Mouse (Mus musculus) liver, adult (tissue): ENCODE measurements around the gene Slc19a3.
"Not testable (repeated sequence)": the region's sequence is repeated elsewhere in the genome, so short reads cannot be mapped to it uniquely, and the experiment has no call there.

Experiments
- GATA4 ChIP-seq: IDR thresholded peaks from 2 replicates; pipeline ENCODE4 v1.6.1; 2014; ENCODE audit warnings: mild to moderate bottlenecking, low read length; ENCODE audit not compliant: insufficient replicate concordance

Slc19a3 gene

DNA sequence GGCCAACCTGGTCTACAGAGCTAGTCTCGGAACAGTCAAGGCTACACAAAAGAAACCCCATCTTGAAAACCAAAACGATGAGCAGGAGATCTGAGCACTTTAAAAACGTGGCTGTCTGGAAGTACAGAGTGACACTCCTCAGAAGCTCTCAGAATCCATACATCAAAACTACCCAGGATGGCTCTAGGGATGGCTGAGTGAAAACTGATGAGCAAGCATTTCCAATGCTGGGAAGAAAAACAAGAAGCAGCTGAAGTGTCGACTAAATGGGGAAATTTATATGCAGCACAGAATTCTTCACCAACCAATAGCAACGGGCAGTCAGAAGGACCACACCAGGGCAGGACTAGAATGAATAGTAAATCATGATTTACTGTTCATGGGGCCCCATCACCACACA is 3.7 kb downstream of the Slc19a3 start:
- no peak for TF ChIP-seq GATA4

DNA sequence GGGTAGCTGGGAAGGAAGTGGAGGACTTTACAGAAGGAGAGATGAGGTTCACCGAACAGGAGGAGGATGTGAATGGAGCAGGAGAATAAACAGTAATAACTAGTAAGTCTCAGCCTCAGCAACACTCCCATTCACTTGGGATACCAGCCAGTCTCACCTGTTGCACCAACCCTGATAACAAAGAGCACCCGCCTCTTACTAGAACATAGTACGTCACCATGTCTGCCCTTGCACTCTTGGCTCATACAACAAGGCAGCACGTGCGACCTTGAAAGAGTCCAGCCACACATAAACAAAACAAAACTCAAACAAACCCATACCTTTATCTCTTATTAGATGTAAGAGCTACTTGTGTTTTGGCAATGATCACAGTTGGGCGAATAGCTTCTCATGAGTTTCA is 5.7 kb downstream of the Slc19a3 start:
- no peak for TF ChIP-seq GATA4

- TF ChIP-seq GATA4 = no peak
Observed at GRCm38 (mm10) chr1:83031950-83032349, 6.3 kb downstream of the Slc19a3 start.

DNA sequence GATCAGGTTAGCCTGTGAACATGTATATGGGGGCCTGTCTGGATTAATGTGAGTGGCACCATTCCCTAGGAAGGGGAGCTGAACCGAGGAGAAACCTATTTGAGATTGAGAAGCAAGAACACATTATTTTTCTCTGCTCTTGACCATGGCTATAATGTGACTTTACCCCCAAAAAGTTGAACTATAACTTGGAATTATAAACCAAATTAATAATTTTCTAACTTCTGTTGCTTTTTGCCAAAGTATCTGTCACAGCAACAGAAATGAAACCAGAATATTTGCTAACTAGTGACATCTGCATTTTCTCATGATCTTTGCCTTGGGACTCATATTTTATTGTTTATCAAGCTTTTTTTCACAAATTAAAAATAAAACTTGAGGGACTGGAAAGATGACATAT is 21.7 kb downstream of the Slc19a3 start:
- TF ChIP-seq GATA4 = no peak

- TF ChIP-seq GATA4 = no peak
Observed at GRCm38 (mm10) chr1:83015329-83015879, 22.8 kb downstream of the Slc19a3 start.

- TF ChIP-seq GATA4 = no peak
Observed at GRCm38 (mm10) chr1:83014477-83014876, 23.8 kb downstream of the Slc19a3 start.

DNA sequence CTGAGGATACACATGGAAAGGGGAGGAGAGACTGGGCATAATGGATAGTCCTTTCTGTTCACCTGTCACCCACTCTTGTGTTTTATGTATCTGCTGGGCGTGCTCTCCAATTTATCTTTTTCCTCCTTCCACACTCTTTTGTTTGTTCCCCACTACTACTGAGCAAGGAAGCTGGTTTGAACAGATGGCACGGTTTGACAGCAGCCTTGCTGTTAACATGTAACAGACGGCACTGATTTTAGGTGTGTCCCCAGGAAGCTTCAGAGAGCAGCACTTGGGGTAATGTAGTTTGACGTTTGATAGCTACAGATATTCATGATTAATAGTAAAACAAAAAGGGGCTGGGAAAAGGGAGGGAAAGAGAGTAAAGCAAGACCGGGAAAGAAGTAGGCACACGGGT is 30.8 kb downstream of the Slc19a3 start:
- no peak for TF ChIP-seq GATA4

DNA sequence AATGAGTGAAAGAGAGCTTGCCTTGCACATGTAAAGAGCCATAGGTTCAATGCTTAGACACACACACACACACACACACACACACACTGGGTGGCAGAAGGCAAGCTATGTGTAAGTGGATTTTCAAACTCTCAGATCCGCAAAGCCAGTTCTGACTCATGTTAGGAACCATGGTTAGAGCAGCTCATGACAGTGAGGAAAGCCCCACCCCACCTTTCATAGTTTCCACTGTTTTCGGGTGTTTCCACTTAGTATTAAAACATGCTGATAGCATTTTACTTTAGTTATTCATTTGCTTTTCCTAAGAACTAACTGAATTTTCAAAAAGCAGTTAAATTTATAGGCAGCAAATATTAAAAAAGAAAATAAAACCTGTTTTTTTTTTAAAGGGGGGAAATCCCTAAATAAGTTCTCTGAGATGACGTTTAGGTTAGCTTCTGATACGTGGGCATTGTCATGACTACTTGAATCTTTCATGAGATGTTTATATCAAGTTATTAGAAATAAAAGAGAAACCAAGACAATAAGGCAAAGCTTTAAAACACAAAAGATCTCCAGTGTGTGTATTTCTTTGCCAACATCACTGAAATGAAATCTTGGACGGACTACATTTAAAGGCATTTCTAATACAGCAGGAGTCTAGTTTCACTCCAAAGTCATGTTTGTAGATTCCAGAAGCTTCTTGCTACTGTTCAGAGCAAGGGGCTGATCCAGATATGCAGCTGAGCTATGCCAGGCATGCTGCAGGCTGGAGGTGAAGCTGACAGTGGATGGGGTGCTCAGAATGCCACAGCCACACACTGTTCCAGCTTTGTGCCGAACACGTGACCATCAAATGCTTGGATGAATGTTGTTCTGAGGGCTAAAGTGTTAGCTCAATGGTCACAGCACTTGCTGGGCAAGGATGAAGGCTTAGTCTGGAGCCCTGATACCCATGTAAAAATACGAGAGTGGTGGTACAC is 31.7 kb downstream of the Slc19a3 start:
- TF ChIP-seq GATA4 = no peak

- TF ChIP-seq GATA4 = not testable (repeated sequence)
Observed at GRCm38 (mm10) chr1:83000306-83000705, 37.9 kb downstream of the Slc19a3 start, which contains the start of gene Gm47959. Gene Gm47959 (plus strand): TSS chr1:83000548.

DNA sequence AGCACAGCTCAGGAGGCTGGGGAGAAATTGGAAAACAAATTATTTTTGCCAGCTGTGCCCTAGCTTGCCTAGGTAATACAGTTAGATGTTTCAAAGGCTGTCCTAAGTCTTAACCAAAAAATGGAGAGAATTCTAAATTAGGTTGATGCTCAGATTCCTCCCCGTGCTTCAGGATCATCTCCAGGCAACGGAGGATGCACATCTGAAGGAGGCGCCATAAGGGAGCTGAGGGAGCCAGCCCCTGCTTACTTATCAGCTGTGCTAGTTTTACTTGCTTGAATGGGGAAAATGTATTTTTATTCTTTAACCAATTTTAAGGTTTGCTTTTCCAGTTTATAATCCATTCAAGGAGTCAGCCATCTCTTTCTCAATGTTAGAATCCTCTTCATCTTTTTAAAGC is 44.3 kb downstream of the Slc19a3 start:
- no peak for TF ChIP-seq GATA4

- TF ChIP-seq GATA4 = no peak
Observed at GRCm38 (mm10) chr1:82992093-82992492, 46.2 kb downstream of the Slc19a3 start.

DNA sequence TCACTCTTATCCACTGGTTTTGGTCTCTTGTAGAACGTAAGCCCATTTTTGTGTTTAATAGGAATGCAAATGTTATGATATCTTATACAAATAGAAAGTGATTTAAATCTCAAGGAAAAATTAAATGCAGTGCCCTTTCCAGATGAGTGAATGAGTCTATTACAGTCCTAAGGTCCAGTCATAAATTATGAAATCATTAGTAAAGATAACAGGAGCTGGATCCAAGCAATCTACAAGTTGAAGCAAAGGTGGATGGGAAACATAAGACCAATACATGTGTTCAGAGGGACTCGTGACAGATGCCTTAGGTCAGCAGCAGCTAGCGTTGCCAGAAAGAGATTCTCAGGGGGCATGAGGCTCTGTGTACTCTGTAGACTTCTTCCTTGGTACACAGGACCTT is 46.7 kb downstream of the Slc19a3 start:
- TF ChIP-seq GATA4 = no peak

DNA sequence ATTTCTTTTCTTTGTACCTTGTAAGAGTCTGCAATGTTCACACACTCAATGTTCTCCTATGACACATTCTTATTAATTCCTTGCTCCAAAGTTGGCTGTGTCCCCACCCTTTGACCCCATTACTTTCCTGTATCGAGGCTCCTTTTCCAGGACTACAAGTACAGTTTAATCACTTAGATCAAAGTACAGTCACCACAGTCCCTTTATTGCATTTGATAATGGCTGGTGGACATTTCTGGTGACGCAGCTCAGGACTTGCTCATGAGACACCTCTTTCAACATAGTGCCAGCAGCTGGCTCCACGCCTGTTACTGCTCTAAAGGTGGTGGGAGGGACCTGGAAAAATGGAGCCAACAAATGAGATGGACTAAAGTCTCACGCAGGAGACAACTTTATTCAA is 47.2 kb downstream of the Slc19a3 start:
- TF ChIP-seq GATA4 = no peak

DNA sequence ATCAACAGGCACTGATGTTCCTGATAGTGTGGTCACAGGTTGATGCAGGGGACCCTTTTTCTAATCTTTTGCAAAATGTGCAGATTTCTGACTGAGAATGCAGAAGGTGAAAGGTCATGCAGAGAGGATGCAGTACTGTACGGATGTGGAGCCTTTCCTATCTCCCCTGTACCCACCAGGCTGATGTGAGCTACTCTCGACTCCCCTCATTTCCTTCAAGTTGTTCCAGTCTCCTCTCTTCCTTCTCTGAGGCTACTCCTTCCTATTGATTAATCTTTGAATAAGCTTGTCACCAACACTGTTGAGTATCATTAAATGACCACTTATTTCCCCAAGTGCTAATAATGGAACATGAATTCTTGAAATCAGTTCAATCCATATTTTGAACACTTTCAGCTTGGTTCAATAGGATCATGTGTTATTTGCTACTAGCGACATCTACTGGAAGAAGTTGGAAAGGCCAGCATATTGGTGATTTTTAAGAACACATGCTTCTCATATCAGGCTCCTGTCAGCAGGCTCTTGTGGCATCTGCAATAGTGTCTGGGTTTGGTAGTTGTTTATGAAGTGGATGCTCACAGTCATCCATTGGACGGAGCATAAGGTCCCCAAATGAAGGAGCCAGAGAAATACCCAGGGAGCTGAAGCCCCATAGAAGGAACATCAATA is 50.6 kb downstream of the Slc19a3 start:
- TF ChIP-seq GATA4 = no peak

GRCm38 (mm10) chr1:82986738-82987137 is 51.5 kb downstream of the Slc19a3 start:
- no peak for TF ChIP-seq GATA4

- TF ChIP-seq GATA4 = no peak
Observed at GRCm38 (mm10) chr1:82977840-82978239, 60.4 kb downstream of the Slc19a3 start.
